In the genomic region with DNA sequence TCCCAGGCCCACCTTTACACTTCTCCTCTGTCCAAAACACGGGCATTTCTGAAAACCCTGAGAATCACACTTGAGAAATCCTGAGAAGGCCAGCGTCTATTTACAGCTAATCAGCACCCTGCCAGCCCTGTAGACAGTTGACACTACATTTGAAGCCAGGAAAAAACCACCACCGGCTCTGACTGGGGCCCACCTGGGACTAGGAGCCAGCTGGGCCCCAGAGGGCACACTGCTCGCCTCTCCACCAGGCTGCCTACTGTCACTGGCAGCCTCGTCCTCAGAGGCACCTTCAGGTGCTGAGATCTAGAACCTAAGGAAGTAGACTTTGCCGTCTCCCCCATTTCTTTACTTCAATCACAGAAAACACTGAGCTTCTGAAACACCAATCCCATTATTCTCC, we compare ENCODE assay signal across 22 mouse cellular contexts. TPM values are rescaled to one million over a fixed set of nuclear protein-coding genes. Genes with fewer than 3 reads are reported as not detected.
A peak's percentile ranks its signal among the peaks of the same experiment; 100 is the strongest.
DNase-seq lines count a peak whose midpoint lies in the region; ATAC-seq and TF ChIP-seq lines count a peak whose summit lies in the region.
"Had no signal": no experiment of that assay in that cellular context is flagged by ENCODE, and none has a peak within 500 bp of the region (broad histone marks: within the 10 kb centered on the region; RNA-seq: fewer than 3 reads in every experiment).

No protein-coding gene starts in this region.

- no peak overlapping the region for H3K4me3 ChIP-seq in embryonic facial prominence, embryonic 13.5 days
- no peak overlapping the region for H3K4me3 ChIP-seq in embryonic facial prominence, embryonic 10.5 days
- H3K4me3 ChIP-seq in heart, embryonic 14.5 days (ENCODE audit: control insufficient read depth in 1 of 2, insufficient read depth in 1 of 2, low read depth in 1 of 2, low read length in 2 of 2), result no peak overlapping the region
- no peak overlapping the region for H3K4me3 ChIP-seq in thymus, adult 2 months (ENCODE audit: control insufficient read depth, insufficient read depth, low read length)
- no peak overlapping the region for H3K4me3 ChIP-seq in forebrain, embryonic 10.5 days
- H3K4me3 ChIP-seq: hindbrain, embryonic 15.5 days; intestine, embryonic 15.5 days; limb, embryonic 10.5 days; midbrain, embryonic 15.5 days; neural tube, embryonic 13.5 days had no signal

- peaks cover 37% of the 10 kb centered on the region for H3K4me1 ChIP-seq in embryonic facial prominence, embryonic 13.5 days
- peaks cover 33% of the 10 kb centered on the region for H3K4me1 ChIP-seq in embryonic facial prominence, embryonic 10.5 days
- peaks cover 26 to 56% of the 10 kb centered on the region in 2 experiments for H3K4me1 ChIP-seq in heart, embryonic 14.5 days (ENCODE audit: control insufficient read depth in 2 of 2, insufficient read depth in 2 of 2, low read length in 2 of 2)
- H3K4me1 ChIP-seq in thymus, adult 2 months (replicated peaks; ENCODE audit: control insufficient read depth, insufficient read depth, low read length), result peaks cover 16% of the 10 kb centered on the region
- peaks cover 11% of the 10 kb centered on the region for H3K4me1 ChIP-seq in forebrain, embryonic 10.5 days
- H3K4me1 ChIP-seq: hindbrain, embryonic 15.5 days; intestine, embryonic 15.5 days; midbrain, embryonic 15.5 days had no signal

- DNase-seq in embryonic facial prominence, embryonic 10.5 days (ENCODE audit: low spot score), result no peak
- DNase-seq in heart, postnatal 14 days, result no peak
- DNase-seq in thymus, adult 2 months, result peak; percentile 59
- DNase-seq in thymus, postnatal 4 days, result peak; percentile 71
- no peak for DNase-seq in forebrain, embryonic 10.5 days (ENCODE audit: extremely low spot score, low spot score)
- DNase-seq: adrenal gland, postnatal 25 days; cerebellum, adult 9-10 months; forebrain, postnatal 0 days; gastrocnemius, postnatal 25 days; kidney, adult 8-10 months; kidney, postnatal 10 days; lung, postnatal 4 days had no signal

- H3K27ac ChIP-seq in embryonic facial prominence, embryonic 13.5 days, result 0 out of 2 replicates have a peak overlapping the region, but pooled peaks have one; percentile 11
- H3K27ac ChIP-seq in embryonic facial prominence, embryonic 10.5 days (replicated peaks), result no peak overlapping the region
- peak overlapping the region; percentile 55 to 66; a peak in 3 of 4 replicates for H3K27ac ChIP-seq in heart, embryonic 14.5 days (replicated peaks in 1 of 2; ENCODE audit: control insufficient read depth in 1 of 2, insufficient read depth in 1 of 2, low read depth in 2 of 2, low read length in 2 of 2)
- peak overlapping the region; percentile 31; the same call in 1 of the 2 replicates for H3K27ac ChIP-seq in thymus, adult 2 months (ENCODE audit: control insufficient read depth, insufficient read depth, low read length)
- H3K27ac ChIP-seq in forebrain, embryonic 10.5 days, result no peak overlapping the region
- H3K27ac ChIP-seq: hindbrain, embryonic 15.5 days; intestine, embryonic 15.5 days; midbrain, embryonic 15.5 days; neural tube, embryonic 13.5 days had no signal

- no peak overlapping the region for H3K9ac ChIP-seq in embryonic facial prominence, embryonic 13.5 days
- H3K9ac ChIP-seq in heart, embryonic 14.5 days (ENCODE audit: low read length), result peak overlapping the region; percentile 38; the same call in 1 of the 2 replicates
- H3K9ac ChIP-seq: forebrain, postnatal 0 days; hindbrain, embryonic 15.5 days; intestine, embryonic 15.5 days; midbrain, embryonic 15.5 days; neural tube, embryonic 13.5 days had no signal

- intact Hi-C loops in heart, postnatal 14 days (cut with DNase I), result no loop called here

- no peaks in the 10 kb centered on the region for H3K9me3 ChIP-seq in embryonic facial prominence, embryonic 13.5 days
- H3K9me3 ChIP-seq in embryonic facial prominence, embryonic 10.5 days, result no peaks in the 10 kb centered on the region
- no peaks in the 10 kb centered on the region for H3K9me3 ChIP-seq in heart, embryonic 14.5 days (ENCODE audit: control insufficient read depth, low read length)
- H3K9me3 ChIP-seq in forebrain, embryonic 10.5 days, result no peaks in the 10 kb centered on the region
- H3K9me3 ChIP-seq: hindbrain, embryonic 15.5 days; intestine, embryonic 15.5 days; limb, embryonic 10.5 days; midbrain, embryonic 15.5 days; neural tube, embryonic 13.5 days had no signal

- no peak overlapping the region for H3K4me2 ChIP-seq in embryonic facial prominence, embryonic 13.5 days
- H3K4me2 ChIP-seq in heart, embryonic 14.5 days (ENCODE audit: low read length), result no peak overlapping the region
- H3K4me2 ChIP-seq: hindbrain, embryonic 15.5 days; intestine, embryonic 15.5 days; midbrain, embryonic 15.5 days; neural tube, embryonic 13.5 days had no signal

- no peak for TF ChIP-seq POLR2A in thymus, adult 2 months (IDR thresholded peaks at IDR 0.05; ENCODE audit: control insufficient read depth, extremely low read depth, insufficient read depth, low read length, poor library complexity)

- ATAC-seq in embryonic facial prominence, embryonic 13.5 days (ENCODE audit: insufficient number of reproducible peaks, insufficient read depth, low FRiP score, low TSS enrichment, low read depth), result no peak
- ATAC-seq in heart, embryonic 14.5 days (ENCODE audit: insufficient number of reproducible peaks, insufficient read depth, low FRiP score, low read depth), result no peak
- ATAC-seq: forebrain, postnatal 0 days; intestine, embryonic 15.5 days; midbrain, embryonic 15.5 days had no signal

- no peaks in the 10 kb centered on the region for H3K36me3 ChIP-seq in embryonic facial prominence, embryonic 13.5 days
- H3K36me3 ChIP-seq in embryonic facial prominence, embryonic 10.5 days (replicated peaks), result 0 out of 2 replicates have a peak, but pooled peaks cover 3% of the 10 kb centered on the region
- H3K36me3 ChIP-seq in heart, embryonic 14.5 days (ENCODE audit: control insufficient read depth, insufficient read depth, low read length), result 0 out of 2 replicates have a peak, but pooled peaks cover 3% of the 10 kb centered on the region
- no peaks in the 10 kb centered on the region for H3K36me3 ChIP-seq in thymus, adult 2 months (ENCODE audit: control insufficient read depth, insufficient read depth, low read length)
- H3K36me3 ChIP-seq in forebrain, embryonic 10.5 days (replicated peaks), result no peaks in the 10 kb centered on the region
- H3K36me3 ChIP-seq: hindbrain, embryonic 15.5 days; intestine, embryonic 15.5 days; midbrain, embryonic 15.5 days; neural tube, embryonic 13.5 days had no signal

- no peaks in the 10 kb centered on the region for H3K27me3 ChIP-seq in embryonic facial prominence, embryonic 13.5 days
- H3K27me3 ChIP-seq in embryonic facial prominence, embryonic 10.5 days (replicated peaks; ENCODE audit: low read depth, poor library complexity, severe bottlenecking), result no peaks in the 10 kb centered on the region
- H3K27me3 ChIP-seq in heart, embryonic 14.5 days (ENCODE audit: control insufficient read depth, insufficient read depth, low read length), result no peaks in the 10 kb centered on the region
- H3K27me3 ChIP-seq in thymus, adult 2 months (ENCODE audit: control insufficient read depth, insufficient read depth, low read length), result no peaks in the 10 kb centered on the region
- no peaks in the 10 kb centered on the region for H3K27me3 ChIP-seq in forebrain, embryonic 10.5 days (ENCODE audit: poor library complexity, severe bottlenecking)
- H3K27me3 ChIP-seq: hindbrain, embryonic 15.5 days; intestine, embryonic 15.5 days; midbrain, embryonic 15.5 days; neural tube, embryonic 13.5 days had no signal

- WGBS in embryonic facial prominence, embryonic 13.5 days, result 68% methylated on average over 6 of the region's 6 CpGs
- 80% methylated on average over 6 of the region's 6 CpGs for WGBS in embryonic facial prominence, embryonic 10.5 days
- 34% methylated on average over 6 of the region's 6 CpGs for WGBS in heart, embryonic 14.5 days
- WGBS in thymus, adult 2 months, result 13% methylated on average over 6 of the region's 6 CpGs
- 83% methylated on average over 6 of the region's 6 CpGs for WGBS in forebrain, embryonic 10.5 days

- 0 out of 2 replicates have a peak, but pooled peaks have one; percentile 25 for TF ChIP-seq CTCF in thymus, adult 2 months (IDR thresholded peaks at IDR 0.05; ENCODE audit: borderline replicate concordance, control insufficient read depth, extremely low read depth, insufficient read depth, low read length, poor library complexity)

RNA-seq across cellular contexts. Expression of gene Fmnl3, which starts 14.6 kb away (rescaled TPM):
- 29.0 and 29.5 TPM in 2 replicates for polyA plus RNA-seq in embryonic facial prominence, embryonic 13.5 days (2015; fragmentation: Nextera tagmentation; extraction: Ambion mirVana)
- polyA plus RNA-seq in embryonic facial prominence, embryonic 10.5 days (2016; fragmentation: Nextera tagmentation; extraction: Ambion mirVana), result 24.4 and 25.6 TPM in 2 replicates
- polyA plus RNA-seq in heart, embryonic 14.5 days (2014; fragmentation: Nextera tagmentation; extraction: Ambion mirVana), result 14.4 and 15.0 TPM in 2 replicates
- total RNA-seq in heart, postnatal 14 days (2021), result 10 to 100 TPM; 29.4 to 29.7 TPM
- 55.5 and 59.6 TPM in 2 replicates for polyA plus RNA-seq in thymus, adult 2 months (2012; rRNA removed)
- polyA plus RNA-seq in forebrain, embryonic 10.5 days (2016; fragmentation: Nextera tagmentation; extraction: Ambion mirVana), result 14.3 and 16.9 TPM in 2 replicates

RNA-seq across cellular contexts. Expression of gene Tmbim6, which starts 37.0 kb away (rescaled TPM):
- 266 and 285 TPM in 2 replicates for polyA plus RNA-seq in embryonic facial prominence, embryonic 13.5 days (2015; fragmentation: Nextera tagmentation; extraction: Ambion mirVana)
- polyA plus RNA-seq in embryonic facial prominence, embryonic 10.5 days (2016; fragmentation: Nextera tagmentation; extraction: Ambion mirVana), result 262 and 273 TPM in 2 replicates
- polyA plus RNA-seq in heart, embryonic 14.5 days (2014; fragmentation: Nextera tagmentation; extraction: Ambion mirVana), result 235 and 239 TPM in 2 replicates
- total RNA-seq in heart, postnatal 14 days (2021), result 100 to 1,000 TPM; 216 to 219 TPM
- 723 and 818 TPM in 2 replicates for polyA plus RNA-seq in thymus, adult 2 months (2012; rRNA removed)
- 267 and 272 TPM in 2 replicates for polyA plus RNA-seq in forebrain, embryonic 10.5 days (2016; fragmentation: Nextera tagmentation; extraction: Ambion mirVana)

RNA-seq across cellular contexts. Expression of gene Fam186b, which starts 60.0 kb away (rescaled TPM):
- 0.12 and 0.42 TPM in 2 replicates for polyA plus RNA-seq in embryonic facial prominence, embryonic 13.5 days (2015; fragmentation: Nextera tagmentation; extraction: Ambion mirVana)
- 0.30 TPM in 1 of 2 replicates, not detected in the other for polyA plus RNA-seq in embryonic facial prominence, embryonic 10.5 days (2016; fragmentation: Nextera tagmentation; extraction: Ambion mirVana)
- polyA plus RNA-seq in heart, embryonic 14.5 days (2014; fragmentation: Nextera tagmentation; extraction: Ambion mirVana), result 0.36 TPM in 1 of 2 replicates, not detected in the other
- total RNA-seq in heart, postnatal 14 days (2021), result not detected
- 0.04 and 0.11 TPM in 2 replicates for polyA plus RNA-seq in thymus, adult 2 months (2012; rRNA removed)
- polyA plus RNA-seq in forebrain, embryonic 10.5 days (2016; fragmentation: Nextera tagmentation; extraction: Ambion mirVana), result 0.11 and 0.17 TPM in 2 replicates
- total RNA-seq: gastrocnemius, postnatal 25 days; liver, adult 2 months; megakaryocyte-erythroid progenitor cell, adult 5-6 weeks had no signal
- polyA plus RNA-seq: liver, adult 2 months; stomach, embryonic 14.5 days had no signal

Comparison
In these comparisons a context has a peak if more than half of its experiments do, and no peak if none do; other contexts are left out.
1. H3K27ac ChIP-seq: peak in embryonic facial prominence, embryonic 13.5 days (single experiment), heart, embryonic 14.5 days (2 of 2) and thymus, adult 2 months (single experiment); none in embryonic facial prominence, embryonic 10.5 days (single experiment) and forebrain, embryonic 10.5 days (single experiment).
2. DNase-seq: peak in thymus, adult 2 months (single experiment) and thymus, postnatal 4 days (single experiment); none in embryonic facial prominence, embryonic 10.5 days (single experiment), heart, postnatal 14 days (0 of 2) and forebrain, embryonic 10.5 days (single experiment).